Mouse (Mus musculus): Measurements from ENCODE around the gene Nrxn1. TPM values are rescaled to one million over a fixed set of nuclear protein-coding genes. Genes with fewer than 3 reads are reported as not detected.
A peak's percentile ranks its signal among the peaks of the same experiment; 100 is the strongest.

Gene Nrxn1
- polyA plus RNA-seq, 1 experiment from 2014 or later: 161 TPM

- no peak overlapping the region for H3K27ac ChIP-seq (replicated peaks)
- H3K36me3 ChIP-seq: no peaks in the 10 kb centered on the region
- no peak overlapping the region for H3K9ac ChIP-seq (replicated peaks)
- no peak overlapping the region for H3K4me2 ChIP-seq (replicated peaks)
- 77% methylated on average over 3 of the region's 3 CpGs for WGBS
- H3K4me3 ChIP-seq: no peak overlapping the region
- H3K9me3 ChIP-seq: no peaks in the 10 kb centered on the region
- ATAC-seq (replicated peaks): peak; percentile 32; the same call in 1 of the 2 replicates
- no peaks in the 10 kb centered on the region for H3K27me3 ChIP-seq
- peaks cover 14% of the 10 kb centered on the region for H3K4me1 ChIP-seq
Measured at GRCm38 (mm10) chr17:90078488-90078887, 1014.4 kb downstream of the Nrxn1 start.

- H3K4me1 ChIP-seq: peaks cover 12% of the 10 kb centered on the region
- H3K27me3 ChIP-seq: no peaks in the 10 kb centered on the region
- no peak overlapping the region for H3K27ac ChIP-seq (replicated peaks)
- ATAC-seq (replicated peaks): no peak
- H3K4me2 ChIP-seq (replicated peaks): no peak overlapping the region
- no peaks in the 10 kb centered on the region for H3K9me3 ChIP-seq
- H3K36me3 ChIP-seq: no peaks in the 10 kb centered on the region
- H3K9ac ChIP-seq (replicated peaks): no peak overlapping the region
- H3K4me3 ChIP-seq: no peak overlapping the region
- 29% methylated on average over 1 of the region's 1 CpGs for WGBS
Measured at GRCm38 (mm10) chr17:90062866-90063265, 1030.0 kb downstream of the Nrxn1 start.

GRCm38 (mm10) chr17:90060872-90061271, 1032.0 kb downstream of the Nrxn1 start:
- no peaks in the 10 kb centered on the region for H3K27me3 ChIP-seq
- H3K9me3 ChIP-seq: no peaks in the 10 kb centered on the region
- no peak overlapping the region for H3K9ac ChIP-seq (replicated peaks)
- H3K36me3 ChIP-seq: no peaks in the 10 kb centered on the region
- peaks cover 12% of the 10 kb centered on the region for H3K4me1 ChIP-seq
- H3K4me2 ChIP-seq (replicated peaks): no peak overlapping the region
- WGBS: 28% methylated on average over 5 of the region's 5 CpGs
- H3K27ac ChIP-seq (replicated peaks): peak overlapping the region; percentile 62; the same call in 1 of the 2 replicates
- H3K4me3 ChIP-seq: no peak overlapping the region
- ATAC-seq (replicated peaks): peak; percentile 91

GRCm38 (mm10) chr17:90060168-90060567, 1032.7 kb downstream of the Nrxn1 start:
- no peak overlapping the region for H3K4me2 ChIP-seq (replicated peaks)
- no peak overlapping the region for H3K4me3 ChIP-seq
- H3K36me3 ChIP-seq: no peaks in the 10 kb centered on the region
- ATAC-seq (replicated peaks): no peak; the same call in 1 of the 2 replicates
- 37% methylated on average over 3 of the region's 3 CpGs for WGBS
- no peak overlapping the region for H3K9ac ChIP-seq (replicated peaks)
- H3K27ac ChIP-seq (replicated peaks): peak overlapping the region; percentile 75
- no peaks in the 10 kb centered on the region for H3K9me3 ChIP-seq
- H3K4me1 ChIP-seq: peaks cover 12% of the 10 kb centered on the region
- H3K27me3 ChIP-seq: no peaks in the 10 kb centered on the region

GRCm38 (mm10) chr17:90059320-90060111, 1033.4 kb downstream of the Nrxn1 start:
- Histone ChIP-seq H3K4me2 (replicated peaks) (no peak overlapping the region), H3K4me3 (no peak overlapping the region), H3K36me3 (no peaks in the 10 kb centered on the region), H3K4me1 (peaks cover 12% of the 10 kb centered on the region), H3K9me3 (no peaks in the 10 kb centered on the region), H3K27me3 (no peaks in the 10 kb centered on the region), H3K27ac (replicated peaks) (peak overlapping the region; percentile 75), H3K9ac (replicated peaks) (no peak overlapping the region)
- ATAC-seq (replicated peaks): no peak
- 77% methylated on average over 7 of the region's 7 CpGs for WGBS

GRCm38 (mm10) chr17:90054312-90054711, 1038.6 kb downstream of the Nrxn1 start:
- Histone ChIP-seq H3K4me3 (no peak overlapping the region), H3K27me3 (no peaks in the 10 kb centered on the region), H3K36me3 (no peaks in the 10 kb centered on the region), H3K9me3 (no peaks in the 10 kb centered on the region), H3K27ac (replicated peaks) (no peak overlapping the region), H3K4me1 (peaks cover 5% of the 10 kb centered on the region; the same call in 1 of the 2 replicates), H3K4me2 (replicated peaks) (no peak overlapping the region), H3K9ac (replicated peaks) (no peak overlapping the region)
- ATAC-seq (replicated peaks): no peak
- WGBS: 43% methylated on average over 5 of the region's 5 CpGs

GRCm38 (mm10) chr17:90039316-90039715, 1053.6 kb downstream of the Nrxn1 start:
- Histone ChIP-seq H3K36me3 (no peaks in the 10 kb centered on the region), H3K9me3 (no peaks in the 10 kb centered on the region), H3K9ac (replicated peaks) (no peak overlapping the region), H3K27me3 (no peaks in the 10 kb centered on the region), H3K4me3 (no peak overlapping the region), H3K4me2 (replicated peaks) (no peak overlapping the region), H3K27ac (replicated peaks) (no peak overlapping the region), H3K4me1 (no peaks in the 10 kb centered on the region)
- ATAC-seq (replicated peaks): no peak
- WGBS: 15% methylated on average over 1 of the region's 1 CpGs

- WGBS: 72% methylated on average over 2 of the region's 2 CpGs
- ATAC-seq (replicated peaks): no peak
- H3K9ac ChIP-seq (replicated peaks): no peak overlapping the region
- no peak overlapping the region for H3K27ac ChIP-seq (replicated peaks)
- no peaks in the 10 kb centered on the region for H3K27me3 ChIP-seq
- no peak overlapping the region for H3K4me2 ChIP-seq (replicated peaks)
- no peak overlapping the region for H3K4me3 ChIP-seq
- no peaks in the 10 kb centered on the region for H3K4me1 ChIP-seq
- H3K36me3 ChIP-seq: no peaks in the 10 kb centered on the region
- no peaks in the 10 kb centered on the region for H3K9me3 ChIP-seq
Measured at GRCm38 (mm10) chr17:90032416-90032815, 1060.5 kb downstream of the Nrxn1 start.

- WGBS: 74% methylated on average over 1 of the region's 1 CpGs
- Histone ChIP-seq H3K27me3 (no peaks in the 10 kb centered on the region), H3K4me3 (no peak overlapping the region), H3K9ac (replicated peaks) (no peak overlapping the region), H3K9me3 (no peaks in the 10 kb centered on the region), H3K36me3 (no peaks in the 10 kb centered on the region), H3K27ac (replicated peaks) (no peak overlapping the region), H3K4me2 (replicated peaks) (no peak overlapping the region), H3K4me1 (no peaks in the 10 kb centered on the region)
- ATAC-seq (replicated peaks): no peak
Measured at GRCm38 (mm10) chr17:90016636-90017035, 1076.2 kb downstream of the Nrxn1 start.

GRCm38 (mm10) chr17:90011761-90012160, 1081.1 kb downstream of the Nrxn1 start:
- ATAC-seq (replicated peaks): no peak
- no peaks in the 10 kb centered on the region for H3K9me3 ChIP-seq
- 97% methylated on average over 1 of the region's 1 CpGs for WGBS
- no peak overlapping the region for H3K9ac ChIP-seq (replicated peaks)
- no peak overlapping the region for H3K27ac ChIP-seq (replicated peaks)
- peaks cover 6% of the 10 kb centered on the region for H3K4me1 ChIP-seq
- no peak overlapping the region for H3K4me3 ChIP-seq
- H3K27me3 ChIP-seq: no peaks in the 10 kb centered on the region
- no peak overlapping the region for H3K4me2 ChIP-seq (replicated peaks)
- no peaks in the 10 kb centered on the region for H3K36me3 ChIP-seq

- ATAC-seq (replicated peaks): peak; percentile 61
- Histone ChIP-seq H3K4me2 (replicated peaks) (no peak overlapping the region), H3K4me3 (no peak overlapping the region), H3K36me3 (no peaks in the 10 kb centered on the region), H3K9ac (replicated peaks) (no peak overlapping the region), H3K27ac (replicated peaks) (no peak overlapping the region), H3K9me3 (no peaks in the 10 kb centered on the region), H3K27me3 (no peaks in the 10 kb centered on the region), H3K4me1 (peaks cover 6% of the 10 kb centered on the region)
- 45% methylated on average over 5 of the region's 5 CpGs for whole genome bisulfite sequencing
Measured at GRCm38 (mm10) chr17:90007438-90008109, 1085.3 kb downstream of the Nrxn1 start.

- no peaks in the 10 kb centered on the region for H3K36me3 ChIP-seq
- no peaks in the 10 kb centered on the region for H3K4me1 ChIP-seq
- no peak for ATAC-seq (replicated peaks)
- H3K27ac ChIP-seq (replicated peaks): no peak overlapping the region
- no peak overlapping the region for H3K4me3 ChIP-seq
- H3K4me2 ChIP-seq (replicated peaks): no peak overlapping the region
- no peaks in the 10 kb centered on the region for H3K27me3 ChIP-seq
- H3K9ac ChIP-seq (replicated peaks): no peak overlapping the region
- no peaks in the 10 kb centered on the region for H3K9me3 ChIP-seq
- WGBS: 54% methylated on average over 4 of the region's 4 CpGs
Measured at GRCm38 (mm10) chr17:89990651-89991050, 1102.2 kb downstream of the Nrxn1 start.

Measured in forebrain, embryonic 15.5 days (tissue).